Mouse (Mus musculus) liver, embryonic 14.5 days (tissue): ENCODE measurements around the gene Cacna1d. TPM values are rescaled to one million over a fixed set of nuclear protein-coding genes. Genes with fewer than 3 reads are reported as not detected.

Experiments
- ATAC-seq: fragments of 200-750 bp; cut with Nextera tagmentation; 2 replicates; pipeline ENCODE4 v1.8.0; 2017; ENCODE audit warnings: moderate number of reproducible peaks, mild to moderate bottlenecking, moderate library complexity; ENCODE audit not compliant: insufficient read depth
- DNase-seq, 3 experiments: peaks; one replicate each; pipeline ENCODE4 v3.0.0-alpha.2; 2012 to 2013; ENCODE audit warnings: low read depth in 3 of 3, low spot score in 3 of 3
- H3K27ac ChIP-seq: fragments of 300-500 bp; sonication (generic); 2 replicates; pipeline ENCODE4 v1.5.1; 2014; ENCODE audit warnings: moderate library complexity, mild to moderate bottlenecking, control low read depth, inconsistent platforms
- H3K27me3 ChIP-seq: fragments of 300-500 bp; sonication (generic); 2 replicates; pipeline ENCODE4 v1.6.1; 2014; ENCODE audit warnings: mild to moderate bottlenecking, low read length, moderate library complexity; ENCODE audit not compliant: control insufficient read depth, insufficient read depth
- H3K36me3 ChIP-seq: fragments of 300-500 bp; sonication (generic); replicated peaks from 2 replicates; pipeline ENCODE4 v1.6.1; 2014; ENCODE audit warnings: low read depth; ENCODE audit not compliant: control insufficient read depth, insufficient read depth
- H3K4me1 ChIP-seq, 2 experiments: fragments of 200-500 bp in 1 of 2; fragments of 300-500 bp in 1 of 2; sonication (generic) in 1 of 2; replicated peaks; 2 replicates each; pipeline ENCODE4 v1.6.1; 2012 to 2014; ENCODE audit warnings: antibody characterized with exemption in 1 of 2, inconsistent platforms in 1 of 2, low read length in 1 of 2; ENCODE audit not compliant: control insufficient read depth in 2 of 2, insufficient read depth in 2 of 2
- H3K4me2 ChIP-seq: fragments of 300-500 bp; sonication (generic); 2 replicates; pipeline ENCODE4 v1.6.1; 2014; ENCODE audit warnings: low read depth, mild to moderate bottlenecking, control low read depth, moderate library complexity
- H3K4me3 ChIP-seq, 2 experiments: fragments of 200-500 bp in 1 of 2; fragments of 300-500 bp in 1 of 2; sonication (generic) in 1 of 2; 2 replicates each; pipeline ENCODE4 v1.5.1; 2012 to 2014; ENCODE audit warnings: low read depth in 2 of 2, low read length in 2 of 2, mild to moderate bottlenecking in 2 of 2, control low read depth in 1 of 2, inconsistent platforms in 1 of 2, moderate library complexity in 1 of 2; ENCODE audit not compliant: insufficient read depth in 1 of 2
- H3K9ac ChIP-seq: fragments of 300-500 bp; sonication (generic); replicated peaks from 2 replicates; pipeline ENCODE4 v1.6.1; 2014; ENCODE audit warnings: mild to moderate bottlenecking, control low read depth, moderate library complexity
- H3K9me3 ChIP-seq: fragments of 300-500 bp; sonication (generic); 2 replicates; pipeline ENCODE4 v1.6.1; 2016; ENCODE audit warnings: low read length, mixed read lengths; ENCODE audit not compliant: control insufficient read depth
- CTCF ChIP-seq: IDR thresholded peaks from 2 replicates; pipeline ENCODE4 v1.5.1; 2016; ENCODE audit warnings: antibody characterized with exemption, low read depth, control low read depth
- EP300 ChIP-seq: IDR thresholded peaks from 2 replicates; pipeline ENCODE4 v1.6.1; 2016; ENCODE audit warnings: antibody characterized with exemption, low read depth
- WGBS: fragments of 180-500 bp; shearing (Covaris S2); extraction: QIAGEN DNeasy Blood & Tissue Kit; methylation state at CpG from one replicate; pipeline ENCODE4 v1.1.7; 2014; ENCODE audit not compliant: insufficient replicate concordance; 5-methylcytosine and 5-hydroxymethylcytosine counted together
- polyA plus RNA-seq, 2 experiments: library from polyadenylated mRNA; depleted of rRNA in 1 of 2; stranded (reverse) in 1 of 2; unstranded in 1 of 2; fragments of >200 nt; fragmentation: Nextera tagmentation in 1 of 2; extraction: Ambion mirVana in 1 of 2; gene quantifications; 2 replicates each; pipeline versions ENCODE4 v1.2.1 to v1.2.3; 2012 to 2014

Gene Cacna1d
- polyA plus RNA-seq, 2 experiments: 0.17 TPM

GRCm38 (mm10) chr14:30291389-30292134, 199.7 kb downstream of the Cacna1d start:
- no peak for DNase-seq
- no peaks in the 10 kb centered on the region for H3K9me3 ChIP-seq
- 48% methylated on average over 9 of the region's 9 CpGs for WGBS
- no peak overlapping the region for H3K4me2 ChIP-seq
- no peaks in the 10 kb centered on the region for H3K4me1 ChIP-seq
- H3K27ac ChIP-seq: no peak overlapping the region
- H3K27me3 ChIP-seq: no peaks in the 10 kb centered on the region
- TF ChIP-seq CTCF (no peak), EP300 (no peak)
- H3K36me3 ChIP-seq: no peaks in the 10 kb centered on the region
- ATAC-seq: no peak
- H3K4me3 ChIP-seq: no peak overlapping the region
- no peak overlapping the region for H3K9ac ChIP-seq

GRCm38 (mm10) chr14:30284446-30284845, 206.8 kb downstream of the Cacna1d start:
- WGBS: 50% methylated on average over 10 of the region's 10 CpGs
- Histone ChIP-seq H3K27me3 (no peaks in the 10 kb centered on the region), H3K27ac (no peak overlapping the region), H3K4me3 (no peak overlapping the region), H3K4me1 (no peaks in the 10 kb centered on the region), H3K4me2 (no peak overlapping the region), H3K9me3 (no peaks in the 10 kb centered on the region), H3K36me3 (no peaks in the 10 kb centered on the region), H3K9ac (no peak overlapping the region)
- DNase-seq (no peak), ATAC-seq (no peak)
- TF ChIP-seq CTCF (no peak), EP300 (no peak)

GRCm38 (mm10) chr14:30284022-30284421, 207.2 kb downstream of the Cacna1d start:
- TF ChIP-seq CTCF (no peak), EP300 (no peak)
- ATAC-seq: no peak
- Histone ChIP-seq H3K9me3 (no peaks in the 10 kb centered on the region), H3K27ac (no peak overlapping the region), H3K9ac (no peak overlapping the region), H3K27me3 (no peaks in the 10 kb centered on the region), H3K4me3 (no peak overlapping the region), H3K4me2 (no peak overlapping the region), H3K36me3 (no peaks in the 10 kb centered on the region), H3K4me1 (no peaks in the 10 kb centered on the region)
- DNase-seq: no peak
- 42% methylated on average over 10 of the region's 10 CpGs for WGBS

DNA sequence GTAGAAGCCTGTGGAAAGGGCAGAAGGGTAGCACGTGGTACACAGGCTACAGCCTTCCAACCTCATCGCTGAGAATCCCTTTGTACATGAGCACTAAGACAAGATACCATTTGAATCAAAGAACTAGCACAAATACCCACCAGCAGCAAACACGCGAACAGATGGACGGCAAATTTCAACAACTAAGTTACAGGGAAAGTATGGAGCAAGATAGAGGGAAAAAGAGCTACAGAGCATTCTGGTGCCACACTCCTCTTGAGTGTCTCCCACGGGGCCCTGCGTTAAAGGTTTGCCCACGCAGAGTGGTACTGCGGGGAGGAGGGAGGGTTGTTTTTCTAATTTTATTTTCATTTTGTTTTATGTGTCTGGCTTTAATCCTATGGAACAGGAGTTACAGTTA, 215.7 kb downstream of the Cacna1d start:
- Histone ChIP-seq H3K36me3 (no peaks in the 10 kb centered on the region), H3K4me2 (no peak overlapping the region), H3K9ac (no peak overlapping the region), H3K4me1 (no peaks in the 10 kb centered on the region), H3K9me3 (no peaks in the 10 kb centered on the region), H3K27ac (no peak overlapping the region), H3K4me3 (no peak overlapping the region), H3K27me3 (no peaks in the 10 kb centered on the region)
- ATAC-seq (no peak), DNase-seq (no peak)
- TF ChIP-seq CTCF (no peak), EP300 (no peak)
- WGBS: 70% methylated on average over 9 of the region's 9 CpGs

GRCm38 (mm10) chr14:30272976-30273375, 218.3 kb downstream of the Cacna1d start:
- TF ChIP-seq EP300 (no peak), CTCF (no peak)
- no peak overlapping the region for H3K4me2 ChIP-seq
- H3K27me3 ChIP-seq: no peaks in the 10 kb centered on the region
- H3K4me1 ChIP-seq: no peaks in the 10 kb centered on the region
- no peak for ATAC-seq
- no peak overlapping the region for H3K9ac ChIP-seq
- 42% methylated on average over 4 of the region's 4 CpGs for WGBS
- no peak for DNase-seq
- no peak overlapping the region for H3K27ac ChIP-seq
- no peaks in the 10 kb centered on the region for H3K9me3 ChIP-seq
- no peak overlapping the region for H3K4me3 ChIP-seq
- no peaks in the 10 kb centered on the region for H3K36me3 ChIP-seq
